Mouse (Mus musculus): Measurements from ENCODE around the gene Acss2. TPM values are rescaled to one million over a fixed set of nuclear protein-coding genes. Genes with fewer than 3 reads are reported as not detected.

Gene Acss2
- 84.0 TPM for polyA plus RNA-seq (2017; shearing (Covaris generic))

GRCm38 (mm10) chr2:155517455-155518423 is at the start of gene Acss2, which contains the start of gene Ggt7:
Gene Acss2 (plus strand): TSS chr2:155517948.
Gene Ggt7 (minus strand): TSS chr2:155518237.

GRCm38 (mm10) chr2:155473570-155474088 is 44.1 kb upstream of the Acss2 start, which contains the start of gene Ncoa6:
Gene Ncoa6 (minus strand): TSS chr2:155473894.

GRCm38 (mm10) chr2:155592137-155592853 is 74.5 kb downstream of the Acss2 start, which contains the start of gene Gss:
Gene Gss (minus strand): TSS chr2:155592810.

GRCm38 (mm10) chr2:155610978-155611377 is 93.2 kb downstream of the Acss2 start, which contains the start of gene Myh7b:
Gene Myh7b (plus strand): TSS chr2:155611212.

Other genes starting within 250 kb of the Acss2 start
- gene Map1lc3a, start 241.7 kb upstream of the Acss2 start, polyA plus RNA-seq (2017; shearing (Covaris generic)) = 59.1 TPM
- 32.0 TPM for gene Pigu, start 160.5 kb upstream of the Acss2 start, polyA plus RNA-seq (2017; shearing (Covaris generic))
- gene Trp53inp2, start 136.9 kb upstream of the Acss2 start, polyA plus RNA-seq (2017; shearing (Covaris generic)) = 45.4 TPM
- 21.0 TPM for gene Ncoa6, start 44.1 kb upstream of the Acss2 start, polyA plus RNA-seq (2017; shearing (Covaris generic))
- gene Ggt7, start 289 bp downstream of the Acss2 start, polyA plus RNA-seq (2017; shearing (Covaris generic)) = 3.3 TPM
- 12.7 TPM for gene Gss, start 74.9 kb downstream of the Acss2 start, polyA plus RNA-seq (2017; shearing (Covaris generic))
- not detected for gene Myh7b, start 93.3 kb downstream of the Acss2 start, polyA plus RNA-seq (2017; shearing (Covaris generic))
- 144 TPM for gene Trpc4ap, start 174.4 kb downstream of the Acss2 start, polyA plus RNA-seq (2017; shearing (Covaris generic))
- 49.7 TPM for gene Edem2, start 211.5 kb downstream of the Acss2 start, polyA plus RNA-seq (2017; shearing (Covaris generic))
- gene Gm17581, start 217.9 kb downstream of the Acss2 start, polyA plus RNA-seq (2017; shearing (Covaris generic)) = not detected
- 0.23 TPM for gene Procr, start 233.2 kb downstream of the Acss2 start, polyA plus RNA-seq (2017; shearing (Covaris generic))

Data from effector memory CD4-positive, alpha-beta T cell, adult 7 months (primary cell).